Mouse (Mus musculus): ENCODE measurements around the gene Fam213b. TPM values are rescaled to one million over a fixed set of nuclear protein-coding genes. Genes with fewer than 3 reads are reported as not detected.

The Fam213b gene
- polyA plus RNA-seq, 1 experiment from 2014 or later: 33.2 TPM

DNA sequence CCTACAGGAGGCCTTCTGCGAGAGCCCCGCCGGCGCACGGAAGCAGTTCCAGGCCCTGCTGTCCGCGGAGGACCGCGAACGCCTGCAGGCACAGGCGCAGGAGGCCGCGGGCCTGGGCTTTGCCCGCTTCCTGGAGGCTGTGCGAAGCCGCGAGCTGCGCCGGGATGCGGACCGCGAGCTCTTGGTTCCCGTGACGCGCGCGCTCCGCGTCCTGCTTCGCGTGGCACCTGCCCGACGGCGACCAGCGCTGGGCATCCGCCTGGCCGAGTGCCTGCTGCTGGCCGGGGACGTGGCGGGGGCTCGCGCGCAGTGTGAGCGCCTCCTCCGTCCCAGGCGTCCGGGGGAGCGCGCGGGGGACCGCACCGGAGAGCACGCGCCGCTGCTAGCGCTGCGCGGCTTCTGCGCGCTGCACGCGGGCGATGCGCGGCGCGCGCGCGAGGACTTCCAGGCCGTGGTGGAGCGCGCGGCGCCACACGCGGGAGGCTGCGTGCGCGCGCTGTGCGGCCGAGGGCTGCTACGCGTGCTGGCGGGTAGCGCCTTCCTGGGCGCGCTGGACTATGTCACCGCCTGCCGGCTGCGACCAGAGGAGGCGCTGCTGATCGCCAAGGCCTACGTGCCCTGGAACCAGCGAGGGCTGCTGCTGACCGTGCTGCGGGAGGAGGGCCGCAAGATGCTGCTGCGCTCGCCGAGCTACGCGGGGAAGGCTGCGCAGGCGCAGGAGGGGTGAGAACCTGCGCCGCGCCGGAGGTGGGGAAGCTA is 43.0 kb downstream of the Fam213b start:
- peak; percentile 97 for ATAC-seq (ENCODE audit: low FRiP score, low read depth)
- under 1% methylated on average over 97 of the region's 110 CpGs for WGBS
- peaks cover 59% of the 10 kb centered on the region for H3K27me3 ChIP-seq
- H3K36me3 ChIP-seq: no peaks in the 10 kb centered on the region
- H3K27ac ChIP-seq (replicated peaks): peak overlapping the region; percentile 77
- H3K9ac ChIP-seq (replicated peaks): peak overlapping the region; percentile 73
- peak overlapping the region; percentile 57 for H3K4me3 ChIP-seq
- H3K4me1 ChIP-seq: peaks cover 14% of the 10 kb centered on the region
- H3K9me3 ChIP-seq: no peaks in the 10 kb centered on the region
- H3K4me2 ChIP-seq (replicated peaks): peak overlapping the region; percentile 87

GRCm38 (mm10) chr4:154854676-154855345 is 44.1 kb downstream of the Fam213b start:
- Histone ChIP-seq H3K27ac (replicated peaks) (no peak overlapping the region), H3K4me2 (replicated peaks) (peak overlapping the region; percentile 87; the same call in 1 of the 2 replicates), H3K9me3 (no peaks in the 10 kb centered on the region), H3K36me3 (no peaks in the 10 kb centered on the region), H3K27me3 (peaks cover 48% of the 10 kb centered on the region), H3K4me1 (peaks cover 14% of the 10 kb centered on the region), H3K9ac (replicated peaks) (no peak overlapping the region), H3K4me3 (0 out of 2 replicates have a peak overlapping the region, but pooled peaks have one; percentile 57)
- 63% methylated on average over 12 of the region's 12 CpGs for whole genome bisulfite sequencing
- no peak for ATAC-seq (ENCODE audit: low FRiP score, low read depth)

- no peaks in the 10 kb centered on the region for H3K36me3 ChIP-seq
- WGBS: 81% methylated on average over 4 of the region's 4 CpGs
- H3K4me1 ChIP-seq: peaks cover 14% of the 10 kb centered on the region
- H3K4me2 ChIP-seq (replicated peaks): no peak overlapping the region
- no peak overlapping the region for H3K4me3 ChIP-seq
- H3K27me3 ChIP-seq: peaks cover 45% of the 10 kb centered on the region
- H3K9me3 ChIP-seq: no peaks in the 10 kb centered on the region
- H3K27ac ChIP-seq (replicated peaks): no peak overlapping the region
- ATAC-seq (ENCODE audit: low FRiP score, low read depth): no peak
- no peak overlapping the region for H3K9ac ChIP-seq (replicated peaks)
Observed at GRCm38 (mm10) chr4:154853881-154854280, 45.1 kb downstream of the Fam213b start.

- no peaks in the 10 kb centered on the region for H3K36me3 ChIP-seq
- no peak overlapping the region for H3K9ac ChIP-seq (replicated peaks)
- no peak overlapping the region for H3K4me3 ChIP-seq
- H3K27me3 ChIP-seq: peaks cover 40% of the 10 kb centered on the region
- H3K27ac ChIP-seq (replicated peaks): no peak overlapping the region
- no peaks in the 10 kb centered on the region for H3K9me3 ChIP-seq
- ATAC-seq (ENCODE audit: low FRiP score, low read depth): no peak
- no peak overlapping the region for H3K4me2 ChIP-seq (replicated peaks)
- peaks cover 14% of the 10 kb centered on the region for H3K4me1 ChIP-seq
- 100% methylated on average over 1 of the region's 1 CpGs for WGBS
Observed at GRCm38 (mm10) chr4:154852696-154853095, 46.2 kb downstream of the Fam213b start.

Other genes with a start within 250 kb of the Fam213b start
- gene Actrt2, start 231.3 kb downstream of the Fam213b start, polyA plus RNA-seq (2016; fragmentation: Nextera tagmentation; extraction: Ambion mirVana): not detected in 2 replicates
- gene Ttc34, start 61.7 kb downstream of the Fam213b start, polyA plus RNA-seq (2016; fragmentation: Nextera tagmentation; extraction: Ambion mirVana): 0.16 and 0.46 TPM in 2 replicates
- 0.19 and 0.37 TPM in 2 replicates for gene Mmel1, start 29.6 kb downstream of the Fam213b start, polyA plus RNA-seq (2016; fragmentation: Nextera tagmentation; extraction: Ambion mirVana)
- 0.78 and 1.0 TPM in 2 replicates for gene Tnfrsf14, start 29.4 kb upstream of the Fam213b start, polyA plus RNA-seq (2016; fragmentation: Nextera tagmentation; extraction: Ambion mirVana)
- 800 and 870 TPM in 2 replicates for gene Hes5, start 61.8 kb upstream of the Fam213b start, polyA plus RNA-seq (2016; fragmentation: Nextera tagmentation; extraction: Ambion mirVana)
- gene Pank4, start 65.0 kb upstream of the Fam213b start, polyA plus RNA-seq (2016; fragmentation: Nextera tagmentation; extraction: Ambion mirVana): 48.5 and 50.2 TPM in 2 replicates
- 3.6 and 3.7 TPM in 2 replicates for gene Plch2, start 157.6 kb upstream of the Fam213b start, polyA plus RNA-seq (2016; fragmentation: Nextera tagmentation; extraction: Ambion mirVana)
- gene Pex10, start 167.9 kb upstream of the Fam213b start, polyA plus RNA-seq (2016; fragmentation: Nextera tagmentation; extraction: Ambion mirVana): 16.0 and 19.2 TPM in 2 replicates
- gene Rer1, start 187.2 kb upstream of the Fam213b start, polyA plus RNA-seq (2016; fragmentation: Nextera tagmentation; extraction: Ambion mirVana): 122 and 132 TPM in 2 replicates
- 5.6 and 5.7 TPM in 2 replicates for gene Morn1, start 187.4 kb upstream of the Fam213b start, polyA plus RNA-seq (2016; fragmentation: Nextera tagmentation; extraction: Ambion mirVana)

All from midbrain, embryonic 12.5 days (tissue).